Mouse (Mus musculus): Measurements from ENCODE around the gene Abcf1. TPM values are rescaled to one million over a fixed set of nuclear protein-coding genes. Genes with fewer than 3 reads are reported as not detected.
A peak's percentile ranks its signal among the peaks of the same experiment; 100 is the strongest.
"Not testable (repeated sequence)": the region's sequence is repeated elsewhere in the genome, so short reads cannot be mapped to it uniquely, and the experiment has no call there.

The Abcf1 gene
- total RNA-seq, 2 experiments from 2014 or later: 13.6 to 33.9 TPM

DNA sequence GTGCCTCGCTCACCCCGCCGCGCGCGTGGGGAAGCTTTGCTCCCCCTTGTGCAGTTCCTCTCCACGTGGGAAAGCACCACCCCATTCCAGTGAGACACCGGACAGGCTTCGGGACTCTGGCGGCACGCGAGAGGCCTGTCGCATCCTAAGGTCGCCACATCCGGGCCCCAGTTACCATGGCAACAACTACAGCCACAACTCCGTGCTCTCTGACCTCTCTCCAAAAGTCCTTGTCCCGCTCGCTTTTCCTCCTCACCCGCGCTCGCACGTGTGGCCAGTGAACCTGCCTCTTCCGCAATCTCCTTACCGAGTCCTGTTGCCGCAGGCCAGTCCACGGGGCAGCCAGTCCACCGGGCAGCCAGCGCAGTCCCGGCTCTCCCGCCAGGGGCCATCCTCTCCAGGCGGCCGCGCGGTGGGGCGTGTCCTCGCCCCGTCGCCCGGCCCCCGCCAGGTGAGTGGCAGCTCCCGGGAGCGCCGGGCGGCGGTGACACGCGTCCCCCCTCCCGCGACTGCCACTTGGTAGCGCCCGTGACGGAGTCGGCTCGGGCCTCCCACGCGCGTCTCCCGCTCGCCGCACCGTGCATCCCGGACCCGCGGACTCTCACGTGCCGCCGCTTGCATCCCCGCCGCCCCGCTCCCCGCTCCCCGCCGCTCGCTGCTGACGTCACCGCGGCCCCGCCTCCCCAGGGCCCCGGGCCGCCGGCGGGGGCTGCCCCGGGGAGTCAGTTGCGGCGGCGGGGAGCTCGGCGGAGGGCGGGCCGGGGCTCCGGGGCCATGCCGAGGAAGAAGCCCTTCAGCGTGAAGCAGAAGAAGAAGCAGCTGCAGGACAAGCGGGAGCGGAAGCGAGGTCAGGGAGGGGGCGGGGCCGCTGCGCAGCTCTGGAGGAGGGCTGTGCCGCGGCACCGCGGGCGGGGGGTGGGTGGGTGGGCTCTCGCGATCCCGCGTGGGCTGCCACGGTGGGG lies 10.1 kb upstream of the Abcf1 start, which contains the start of the genes Gnl1 and Prr3:
TSS of gene Gnl1 (plus strand) at position 451 of the 962 bp plus-strand sequence.
TSS of gene Prr3 (minus strand) at position 836 of the 962 bp plus-strand sequence.
- peak; percentile 77 for ATAC-seq (replicated peaks; ENCODE audit: low FRiP score, poor library complexity, severe bottlenecking)

DNA sequence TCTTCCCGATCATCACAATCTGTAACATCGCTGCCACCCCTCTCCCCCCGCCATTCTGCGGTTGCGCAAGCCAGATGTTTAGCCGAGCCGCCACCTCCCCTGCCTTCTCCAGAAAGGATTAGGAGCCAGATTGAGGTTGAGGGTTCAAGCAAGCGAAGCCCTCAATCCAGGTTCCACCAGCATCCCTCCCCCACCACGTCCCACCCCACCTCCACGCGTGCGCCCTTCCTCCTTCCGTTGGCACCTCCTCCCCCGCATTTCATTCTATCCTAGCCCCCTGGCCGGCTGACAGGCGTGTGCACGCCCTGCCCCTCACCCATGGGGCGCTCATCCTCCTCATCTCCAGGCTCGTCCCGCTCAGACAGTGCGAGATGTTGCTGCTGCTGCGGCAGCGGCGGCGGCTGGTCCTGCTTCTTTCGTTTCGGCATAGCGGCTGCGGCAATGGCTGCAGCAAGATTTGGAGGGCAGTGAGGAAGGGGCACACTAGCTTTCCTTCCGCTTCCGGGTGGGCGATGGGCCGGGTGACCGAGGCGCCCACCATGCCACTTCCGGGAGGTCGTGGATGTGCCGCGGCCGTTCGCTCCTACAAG lies 9.3 kb upstream of the Abcf1 start:
- peak; percentile 9; the same call in 1 of the 2 replicates for ATAC-seq (replicated peaks; ENCODE audit: low FRiP score, poor library complexity, severe bottlenecking)

DNA sequence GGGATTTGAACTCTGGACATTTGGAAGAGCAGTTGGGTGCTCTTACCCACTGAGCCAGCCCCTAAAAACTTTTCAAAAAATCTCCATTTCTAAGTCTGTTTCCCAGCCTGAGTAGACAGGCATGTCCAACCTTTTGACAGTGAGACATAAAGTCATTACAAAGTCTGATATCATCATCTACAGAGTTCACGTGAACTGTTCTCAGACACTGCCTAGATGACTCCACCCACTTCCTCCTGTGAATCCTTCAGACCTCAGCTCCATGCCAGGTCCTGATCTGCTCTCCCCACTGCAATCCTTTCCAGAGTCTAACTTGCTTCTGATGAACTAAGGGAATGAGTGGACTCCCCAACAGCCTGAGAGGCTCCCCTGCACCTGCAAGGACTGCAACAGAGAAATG lies 2.6 kb upstream of the Abcf1 start:
- ATAC-seq (replicated peaks; ENCODE audit: low FRiP score, poor library complexity, severe bottlenecking): no peak

- no peak for ATAC-seq (replicated peaks; ENCODE audit: low FRiP score, poor library complexity, severe bottlenecking)
These were observed 1.9 kb downstream of the Abcf1 start for GRCm38 (mm10) chr17:35967621-35968020.

DNA sequence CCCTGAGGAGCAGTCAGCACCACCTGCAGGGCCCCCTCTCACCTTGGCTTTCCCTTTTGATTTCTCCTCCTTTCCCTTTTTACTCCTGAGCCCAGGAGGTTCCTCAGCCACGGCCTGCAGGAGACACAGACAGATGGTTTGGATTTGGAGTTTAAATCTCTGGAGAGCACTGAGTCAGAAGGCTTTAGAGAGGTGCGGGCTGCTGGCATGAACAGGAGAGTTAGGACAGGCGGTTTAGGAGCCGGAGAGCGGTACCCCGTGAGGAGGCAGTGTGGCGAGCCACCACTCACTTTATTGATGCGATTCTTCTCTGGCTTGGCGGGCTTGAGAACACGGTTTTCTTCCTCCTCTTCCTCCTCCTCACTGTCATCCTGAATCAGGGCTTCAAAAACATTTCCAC lies 6.3 kb downstream of the Abcf1 start:
- no peak for ATAC-seq (replicated peaks; ENCODE audit: low FRiP score, poor library complexity, severe bottlenecking)

- ATAC-seq (replicated peaks; ENCODE audit: low FRiP score, poor library complexity, severe bottlenecking): no peak
These were observed 10.9 kb downstream of the Abcf1 start for GRCm38 (mm10) chr17:35958533-35959223.

GRCm38 (mm10) chr17:35954665-35955064 lies 14.9 kb downstream of the Abcf1 start:
- no peak for ATAC-seq (replicated peaks; ENCODE audit: low FRiP score, poor library complexity, severe bottlenecking)

- not testable (repeated sequence) for ATAC-seq (replicated peaks; ENCODE audit: low FRiP score, poor library complexity, severe bottlenecking)
These were observed 17.0 kb downstream of the Abcf1 start for GRCm38 (mm10) chr17:35952559-35952958.

GRCm38 (mm10) chr17:35950946-35951345 lies 18.6 kb downstream of the Abcf1 start:
- peak; percentile 47; the same call in 1 of the 2 replicates for ATAC-seq (replicated peaks; ENCODE audit: low FRiP score, poor library complexity, severe bottlenecking)

GRCm38 (mm10) chr17:35939941-35940340 lies 29.6 kb downstream of the Abcf1 start:
- no peak for ATAC-seq (replicated peaks; ENCODE audit: low FRiP score, poor library complexity, severe bottlenecking)

DNA sequence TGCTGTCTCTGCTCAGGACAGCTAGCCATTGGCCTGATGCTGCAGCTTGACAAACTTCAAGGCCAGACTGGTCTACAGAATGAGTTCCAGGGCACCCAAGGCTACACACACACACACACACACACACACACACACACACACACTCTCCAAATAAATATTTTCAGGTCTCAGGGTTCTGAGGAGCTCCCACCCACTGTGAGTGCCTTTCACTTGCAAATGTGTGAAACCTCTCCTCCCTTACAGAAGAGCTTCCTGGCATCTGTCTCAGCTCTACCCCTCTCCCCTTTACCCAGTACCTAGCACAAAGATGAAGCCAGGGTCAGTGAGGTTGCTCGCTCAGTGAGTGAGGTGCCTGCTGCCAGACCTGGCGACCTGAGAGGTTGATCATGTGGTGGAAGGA lies 30.5 kb downstream of the Abcf1 start:
- ATAC-seq (replicated peaks; ENCODE audit: low FRiP score, poor library complexity, severe bottlenecking): no peak

DNA sequence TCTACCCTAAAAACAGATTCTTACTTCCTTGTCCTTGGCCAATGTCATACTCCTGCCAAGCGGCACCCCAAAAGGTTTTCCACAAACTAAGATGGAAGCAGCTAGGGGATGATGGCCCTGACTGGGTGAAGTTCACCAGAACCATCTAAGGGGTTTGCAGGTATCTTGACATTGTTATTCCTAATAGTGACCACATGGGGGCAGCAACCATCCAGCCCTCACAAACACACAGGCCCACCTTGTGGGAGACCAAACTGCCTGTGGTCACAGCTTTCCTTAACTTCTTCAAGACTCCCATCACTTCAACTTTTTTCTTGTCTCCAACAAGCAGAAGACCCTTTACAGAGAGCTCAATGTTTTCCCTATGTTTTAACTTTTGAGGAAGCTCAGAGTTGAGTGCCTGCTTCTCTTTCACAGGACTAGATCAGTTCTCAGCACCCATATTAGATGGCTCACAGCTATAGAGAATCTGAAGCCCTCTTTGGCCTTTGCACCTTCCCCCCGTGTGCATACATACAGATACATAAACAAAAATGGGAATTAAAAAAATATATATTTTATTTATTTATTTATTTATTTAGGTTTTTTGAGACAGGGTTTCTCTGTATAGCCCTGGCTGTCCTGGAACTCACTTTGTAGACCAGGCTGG lies 31.7 kb downstream of the Abcf1 start:
- peak; percentile 94 for ATAC-seq (replicated peaks; ENCODE audit: low FRiP score, poor library complexity, severe bottlenecking)

GRCm38 (mm10) chr17:35935763-35936162 lies 33.8 kb downstream of the Abcf1 start:
- ATAC-seq (replicated peaks; ENCODE audit: low FRiP score, poor library complexity, severe bottlenecking): peak; percentile 94

- no peak for ATAC-seq (replicated peaks; ENCODE audit: low FRiP score, poor library complexity, severe bottlenecking)
These were observed 37.0 kb downstream of the Abcf1 start for GRCm38 (mm10) chr17:35932608-35933007.

GRCm38 (mm10) chr17:35930627-35931026 lies 38.9 kb downstream of the Abcf1 start:
- 0 out of 2 replicates have a peak, but pooled peaks have one; percentile 26 for ATAC-seq (replicated peaks; ENCODE audit: low FRiP score, poor library complexity, severe bottlenecking)

GRCm38 (mm10) chr17:35929534-35929933 lies 40.0 kb downstream of the Abcf1 start:
- ATAC-seq (replicated peaks; ENCODE audit: low FRiP score, poor library complexity, severe bottlenecking): no peak

DNA sequence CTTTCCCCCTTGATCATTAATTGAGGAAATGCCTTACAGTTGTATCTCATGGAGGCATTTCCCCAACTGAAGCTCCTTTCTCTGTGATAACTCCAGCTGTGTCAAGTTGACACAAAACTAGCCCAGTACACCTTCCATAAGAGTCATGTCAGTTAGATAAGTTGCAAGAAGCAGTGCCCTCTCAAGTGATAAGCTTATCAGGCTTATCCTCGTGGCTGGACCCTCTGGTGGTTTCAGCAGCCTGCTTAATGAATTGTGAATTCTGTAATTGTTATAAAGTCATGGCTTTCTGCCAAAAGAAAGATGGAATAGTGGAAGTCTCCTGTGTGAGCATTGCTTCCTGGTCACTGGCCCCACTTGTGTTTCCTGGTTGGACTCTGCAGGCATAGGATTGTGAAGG lies 42.1 kb downstream of the Abcf1 start:
- no peak for ATAC-seq (replicated peaks; ENCODE audit: low FRiP score, poor library complexity, severe bottlenecking)

DNA sequence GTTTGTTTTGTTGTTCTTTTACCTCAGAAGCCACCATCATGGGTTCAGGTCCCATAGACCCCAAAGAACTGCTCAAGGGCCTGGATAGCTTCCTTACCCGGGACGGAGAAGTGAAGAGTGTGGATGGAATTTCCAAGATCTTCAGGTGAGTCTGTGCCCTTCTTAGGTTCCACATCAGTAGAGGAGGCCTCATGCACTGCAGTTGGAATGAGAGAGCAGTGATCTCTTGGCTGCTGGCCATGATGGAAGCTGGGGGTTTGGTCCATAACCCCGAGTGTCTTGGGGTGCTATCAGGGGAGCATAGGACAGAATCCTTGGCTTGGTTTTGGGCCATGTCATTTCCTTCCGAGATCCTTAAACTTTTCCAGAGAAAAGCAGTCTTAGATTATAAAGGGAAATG lies 46.3 kb downstream of the Abcf1 start:
- no peak for ATAC-seq (replicated peaks; ENCODE audit: low FRiP score, poor library complexity, severe bottlenecking)

GRCm38 (mm10) chr17:35922566-35922965 lies 47.0 kb downstream of the Abcf1 start:
- ATAC-seq (replicated peaks; ENCODE audit: low FRiP score, poor library complexity, severe bottlenecking): no peak

DNA sequence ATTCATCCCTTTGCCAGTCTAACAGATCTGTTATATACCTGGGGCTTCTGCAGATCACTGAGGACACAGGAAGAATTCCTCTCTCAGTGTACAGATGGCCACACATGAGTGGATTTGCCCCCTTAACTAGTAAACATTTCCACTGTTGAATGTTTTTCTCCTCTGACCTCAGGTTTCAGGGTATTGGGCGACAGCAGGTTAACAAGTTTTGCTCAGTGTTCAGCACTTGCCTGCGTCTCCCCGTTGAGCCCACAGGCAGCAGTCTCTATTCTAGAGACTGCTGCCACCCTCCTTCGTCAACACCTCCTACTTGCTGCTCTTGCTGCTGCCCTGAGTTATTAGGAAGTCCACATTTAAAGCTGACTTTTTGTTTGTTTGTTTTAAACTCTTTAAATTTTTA lies 47.9 kb downstream of the Abcf1 start:
- ATAC-seq (replicated peaks; ENCODE audit: low FRiP score, poor library complexity, severe bottlenecking): no peak
